In the genomic region with DNA sequence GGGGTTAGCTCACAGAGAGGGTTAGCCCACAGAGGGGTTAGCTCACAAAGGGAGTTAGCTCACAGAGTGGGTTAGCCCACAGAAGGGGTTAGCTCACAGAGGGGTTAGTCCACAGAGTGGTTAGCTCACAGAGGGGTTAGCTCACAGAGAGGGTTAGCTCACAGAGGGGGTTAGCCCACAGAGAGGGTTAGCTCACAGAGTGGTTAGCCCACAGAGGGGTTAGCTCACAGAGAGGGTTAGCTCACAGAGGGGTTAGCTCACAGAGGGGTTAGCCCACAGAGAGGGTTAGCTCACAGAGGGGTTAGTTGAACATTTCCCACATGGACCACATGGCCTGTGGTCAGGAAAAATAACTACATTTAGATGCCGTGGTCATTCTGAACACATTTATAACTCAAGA, we compare ENCODE assay signal across 23 mouse cellular contexts. TPM values are rescaled to one million over a fixed set of nuclear protein-coding genes. Genes with fewer than 3 reads are reported as not detected.
DNase-seq lines count a peak whose midpoint lies in the region; ATAC-seq and TF ChIP-seq lines count a peak whose summit lies in the region.
"Had no signal": no experiment of that assay in that cellular context is flagged by ENCODE, and none has a peak within 500 bp of the region (broad histone marks: within the 10 kb centered on the region; RNA-seq: fewer than 3 reads in every experiment).

No protein-coding gene starts in this region.

- no peak for TF ChIP-seq EP300 in stomach, postnatal 0 days (optimal IDR thresholded peaks at IDR 0.05)

- H3K27ac ChIP-seq in forebrain, embryonic 11.5 days (ENCODE audit: low read depth, low read length), result no peak overlapping the region
- no peak overlapping the region for H3K27ac ChIP-seq in stomach, postnatal 0 days (replicated peaks)

- no peak for TF ChIP-seq CTCF in stomach, postnatal 0 days (IDR thresholded peaks at IDR 0.05; ENCODE audit: low read depth)

- peak; percentile 59 for ATAC-seq in granulocyte monocyte progenitor cell, adult 5-6 weeks (replicated peaks; ENCODE audit: poor library complexity, severe bottlenecking)
- 0 out of 2 replicates have a peak, but pooled peaks have one; percentile 38 for ATAC-seq in megakaryocyte, adult 5-6 weeks (ENCODE audit: poor library complexity, severe bottlenecking)
- ATAC-seq in megakaryocyte progenitor cell, adult 5-6 weeks (replicated peaks; ENCODE audit: poor library complexity), result peak; percentile 17; the same call in 1 of the 2 replicates
- ATAC-seq in forebrain, embryonic 11.5 days (replicated peaks; ENCODE audit: low FRiP score), result no peak
- ATAC-seq in stomach, postnatal 0 days (ENCODE audit: low FRiP score, low TSS enrichment), result no peak
- ATAC-seq: activated CD4-positive, CD25-positive, alpha-beta regulatory T cell, adult 4 months; CD4-positive, CD25-positive, alpha-beta regulatory T cell, adult 4 months; Patski had no signal

- DNase-seq in 416B (ENCODE audit: low read depth), result peak; percentile 51
- DNase-seq in gastrocnemius, adult 8-10 months (ENCODE audit: low spot score in 2 of 2), result no peak
- no peak for DNase-seq in left cerebral cortex, adult 11 months (ENCODE audit: low spot score)
- no peak for DNase-seq in forebrain, embryonic 11.5 days (ENCODE audit: low spot score)
- no peak for DNase-seq in stomach, postnatal 0 days (ENCODE audit: low spot score)
- DNase-seq: adrenal gland, adult 2 months; adrenal gland, adult 8-10 months; adrenal gland, postnatal 10 days; adrenal gland, postnatal 14 days; adrenal gland, postnatal 25 days; adrenal gland, postnatal 36 days; B cell, adult 2 months; cerebellum, adult 11 months; cerebellum, adult 11-12 months; cerebellum, adult 18-20 months had no signal

- no peak overlapping the region for H3K9ac ChIP-seq in forebrain, embryonic 11.5 days (ENCODE audit: low read length)
- no peak overlapping the region for H3K9ac ChIP-seq in stomach, postnatal 0 days (ENCODE audit: low read length)

- no peaks in the 10 kb centered on the region for H3K9me3 ChIP-seq in forebrain, embryonic 11.5 days (ENCODE audit: control insufficient read depth, low read length)
- no peaks in the 10 kb centered on the region for H3K9me3 ChIP-seq in stomach, postnatal 0 days (ENCODE audit: control insufficient read depth, low read length)
- H3K9me3 ChIP-seq: G1E had no signal

- no peak overlapping the region for H3K4me2 ChIP-seq in forebrain, embryonic 11.5 days (ENCODE audit: low read depth, low read length, severe bottlenecking)
- no peak overlapping the region for H3K4me2 ChIP-seq in stomach, postnatal 0 days (replicated peaks; ENCODE audit: low read depth)

- 95% methylated on average over 1 of the region's 1 CpGs for WGBS in forebrain, embryonic 11.5 days
- WGBS in stomach, postnatal 0 days, result 86% methylated on average over 1 of the region's 1 CpGs

- no peak overlapping the region for H3K4me3 ChIP-seq in forebrain, embryonic 11.5 days (ENCODE audit: low read depth, low read length)
- H3K4me3 ChIP-seq in stomach, postnatal 0 days (ENCODE audit: low read depth, low read length), result no peak overlapping the region

- H3K36me3 ChIP-seq in forebrain, embryonic 11.5 days (ENCODE audit: control insufficient read depth, insufficient read depth, low read length), result peaks cover 15% of the 10 kb centered on the region
- H3K36me3 ChIP-seq in stomach, postnatal 0 days (ENCODE audit: control insufficient read depth, insufficient read depth, low read length), result peaks cover 36% of the 10 kb centered on the region

- no peaks in the 10 kb centered on the region for H3K4me1 ChIP-seq in forebrain, embryonic 11.5 days (replicated peaks; ENCODE audit: control insufficient read depth, insufficient read depth, low read length)
- H3K4me1 ChIP-seq in stomach, postnatal 0 days (replicated peaks; ENCODE audit: control insufficient read depth, insufficient read depth), result no peaks in the 10 kb centered on the region

- H3K27me3 ChIP-seq in forebrain, embryonic 11.5 days (ENCODE audit: control insufficient read depth, insufficient read depth, low read length), result no peaks in the 10 kb centered on the region
- H3K27me3 ChIP-seq in stomach, postnatal 0 days (ENCODE audit: control insufficient read depth, insufficient read depth, low read length), result no peaks in the 10 kb centered on the region
- H3K27me3 ChIP-seq: CH12.LX, Patski had no signal

RNA-seq across cellular contexts. Expression of a gene that starts 46.5 kb away (rescaled TPM):
- total RNA-seq in granulocyte monocyte progenitor cell, adult 5-6 weeks (2014; fragmentation: Nextera tagmentation), result 29.3 and 58.4 TPM in 2 replicates
- 26.5 and 31.8 TPM in 2 replicates for total RNA-seq in granulocyte monocyte progenitor cell, adult 5-6 weeks (2017)
- total RNA-seq in megakaryocyte, adult 5-6 weeks (2015), result 26.9 and 29.6 TPM in 2 replicates
- 23.9 and 33.0 TPM in 2 replicates for total RNA-seq in megakaryocyte, adult 5-6 weeks (2017)
- total RNA-seq in megakaryocyte progenitor cell, adult 5-6 weeks (2015), result 34.6 and 35.0 TPM in 2 replicates
- 25.3 and 31.2 TPM in 2 replicates for total RNA-seq in megakaryocyte progenitor cell, adult 5-6 weeks (2017)
- total RNA-seq in gastrocnemius, adult 8-10 months (2022), result 1 to 10 TPM; 6.0 to 9.9 (median 7.6) TPM
- 66.8 and 71.3 TPM in 2 replicates for polyA plus RNA-seq in forebrain, embryonic 11.5 days (2014; fragmentation: Nextera tagmentation; extraction: Ambion mirVana)
- 7.9 and 9.3 TPM in 2 replicates for polyA plus RNA-seq in stomach, postnatal 0 days (2015; fragmentation: Nextera tagmentation; extraction: Ambion mirVana)

Comparison
In these comparisons a context has a peak if more than half of its experiments do, and no peak if none do; other contexts are left out.
1. ATAC-seq: peak in granulocyte monocyte progenitor cell, adult 5-6 weeks (single experiment), megakaryocyte, adult 5-6 weeks (single experiment) and megakaryocyte progenitor cell, adult 5-6 weeks (single experiment); none in forebrain, embryonic 11.5 days (single experiment) and stomach, postnatal 0 days (single experiment).